Mouse (Mus musculus) cortical plate, adult 2 months (tissue): ENCODE measurements around the gene Prkar2b. TPM values are rescaled to one million over a fixed set of nuclear protein-coding genes. Genes with fewer than 3 reads are reported as not detected.

Experiments
- H3K27ac ChIP-seq: fragments of 200-500 bp; 2 replicates; pipeline ENCODE4 v1.5.1; 2012; ENCODE audit warnings: low read length, control low read depth, inconsistent platforms; ENCODE audit not compliant: insufficient read depth
- H3K4me1 ChIP-seq: fragments of 200-500 bp; 2 replicates; pipeline ENCODE4 v1.6.1; 2011; ENCODE audit warnings: low read length; ENCODE audit not compliant: control insufficient read depth, insufficient read depth
- H3K4me3 ChIP-seq: fragments of 200-500 bp; 2 replicates; pipeline ENCODE4 v1.5.1; 2011; ENCODE audit warnings: mild to moderate bottlenecking, low read length, control low read depth; ENCODE audit not compliant: insufficient read depth
- CTCF ChIP-seq: fragments of 200-500 bp; IDR thresholded peaks from 2 replicates; pipeline ENCODE4 v1.5.1; 2011; ENCODE audit warnings: mild to moderate bottlenecking, control low read depth, low read length; ENCODE audit not compliant: insufficient read depth; ENCODE audit errors: extremely low read depth
- POLR2A ChIP-seq: fragments of 200-500 bp; IDR thresholded peaks from 2 replicates; pipeline ENCODE4 v1.6.1; 2011; ENCODE audit warnings: mild to moderate bottlenecking, low read length, control low read depth; ENCODE audit not compliant: insufficient read depth; ENCODE audit errors: extremely low read depth
- polyA plus RNA-seq: library from polyadenylated mRNA; depleted of rRNA; stranded (reverse); fragments of >200 nt; gene quantifications from 2 replicates; pipeline ENCODE4 v1.2.3, GENCODE M21; 2012

Gene Prkar2b
- polyA plus RNA-seq, 1 experiment: 35.1 TPM

- Histone ChIP-seq H3K4me3 (peak overlapping the region; percentile 91), H3K4me1 (peaks cover 7% of the 10 kb centered on the region), H3K27ac (peak overlapping the region; percentile 99)
- TF ChIP-seq CTCF (no peak), POLR2A (no peak)
Measured at GRCm38 (mm10) chr12:32060247-32061089, 628 bp downstream of the Prkar2b start.

- peaks cover 7% of the 10 kb centered on the region for H3K4me1 ChIP-seq
- no peak overlapping the region for H3K27ac ChIP-seq
- no peak for TF ChIP-seq CTCF
- TF ChIP-seq POLR2A: peak; percentile 44; the same call in 1 of the 2 replicates
- H3K4me3 ChIP-seq: peak overlapping the region; percentile 91
Measured at GRCm38 (mm10) chr12:32059707-32060106, 1.4 kb downstream of the Prkar2b start.

- Histone ChIP-seq H3K4me3 (peak overlapping the region; percentile 91), H3K27ac (no peak overlapping the region), H3K4me1 (peaks cover 10% of the 10 kb centered on the region)
- TF ChIP-seq POLR2A (no peak), CTCF (no peak)
Measured at GRCm38 (mm10) chr12:32059135-32059534, 2.0 kb downstream of the Prkar2b start.

GRCm38 (mm10) chr12:32057461-32058199 lies 3.5 kb downstream of the Prkar2b start:
- Histone ChIP-seq H3K4me3 (peak overlapping the region; percentile 28), H3K4me1 (peaks cover 10% of the 10 kb centered on the region), H3K27ac (no peak overlapping the region)
- TF ChIP-seq POLR2A (no peak), CTCF (no peak)

- peaks cover 10% of the 10 kb centered on the region for H3K4me1 ChIP-seq
- no peak overlapping the region for H3K4me3 ChIP-seq
- H3K27ac ChIP-seq: no peak overlapping the region
- TF ChIP-seq POLR2A: no peak
- no peak for TF ChIP-seq CTCF
Measured at GRCm38 (mm10) chr12:32055797-32056196, 5.3 kb downstream of the Prkar2b start.

GRCm38 (mm10) chr12:32054476-32055166 lies 6.5 kb downstream of the Prkar2b start:
- H3K4me3 ChIP-seq: no peak overlapping the region
- H3K27ac ChIP-seq: no peak overlapping the region
- TF ChIP-seq POLR2A: no peak
- TF ChIP-seq CTCF: no peak
- peaks cover 10% of the 10 kb centered on the region for H3K4me1 ChIP-seq

GRCm38 (mm10) chr12:32053637-32054366 lies 7.3 kb downstream of the Prkar2b start:
- TF ChIP-seq POLR2A: no peak
- no peak for TF ChIP-seq CTCF
- Histone ChIP-seq H3K27ac (no peak overlapping the region), H3K4me1 (peaks cover 9% of the 10 kb centered on the region)

GRCm38 (mm10) chr12:32052882-32053281 lies 8.2 kb downstream of the Prkar2b start:
- Histone ChIP-seq H3K27ac (no peak overlapping the region), H3K4me1 (peaks cover 8% of the 10 kb centered on the region), H3K4me3 (no peak overlapping the region)
- TF ChIP-seq CTCF: no peak
- no peak for TF ChIP-seq POLR2A

More at GRCm38 (mm10) chr12:32053637-32054366, 7.3 kb downstream of the Prkar2b start:
- H3K4me3 ChIP-seq: no peak overlapping the region

GRCm38 (mm10) chr12:32050165-32050564 lies 10.9 kb downstream of the Prkar2b start:
- H3K27ac ChIP-seq: no peak overlapping the region
- H3K4me3 ChIP-seq: no peak overlapping the region
- peaks cover 3% of the 10 kb centered on the region; the same call in 1 of the 2 replicates for H3K4me1 ChIP-seq
- TF ChIP-seq CTCF: no peak
- TF ChIP-seq POLR2A: no peak
